Mouse (Mus musculus): ENCODE measurements around the gene Cd247.

Gene Cd247

GRCm38 (mm10) chr1:165913720-165914415 lies 125.4 kb downstream of the Cd247 start:
- DNase-seq (ENCODE audit: low spot score), result no peak

GRCm38 (mm10) chr1:165914416-165914801 lies 125.9 kb downstream of the Cd247 start:
- DNase-seq (ENCODE audit: low spot score), result no peak

GRCm38 (mm10) chr1:165921026-165921425 lies 132.5 kb downstream of the Cd247 start:
- no peak for DNase-seq (ENCODE audit: low spot score)

- no peak for DNase-seq (ENCODE audit: low spot score)
Measured at GRCm38 (mm10) chr1:165922488-165922887, 134.0 kb downstream of the Cd247 start.

GRCm38 (mm10) chr1:165925207-165925606 lies 136.7 kb downstream of the Cd247 start:
- no peak for DNase-seq (ENCODE audit: low spot score)

Data from ovary, adult 18-20 months (tissue).